Mouse (Mus musculus): ENCODE data around the gene Zcwpw1.

Zcwpw1 gene

DNA sequence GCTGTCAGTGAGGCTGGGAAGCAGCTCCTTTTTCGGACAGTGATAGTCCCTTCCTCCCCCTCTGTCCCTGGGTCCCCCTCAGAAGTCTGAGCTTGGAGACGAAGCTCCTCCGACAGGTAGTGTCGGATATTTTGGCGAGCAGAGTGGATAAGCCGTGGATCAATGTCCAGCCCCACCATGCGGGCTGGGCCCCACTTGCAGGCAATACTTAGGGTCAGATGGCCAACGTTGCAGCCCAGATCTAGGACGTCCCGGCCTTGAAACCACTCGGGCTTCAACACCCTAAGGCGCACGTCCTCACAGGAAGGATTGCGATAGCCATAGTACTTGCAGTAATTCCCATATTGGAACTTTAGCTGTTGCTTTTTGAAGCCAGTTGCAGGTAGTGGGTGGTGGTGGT, 3.1 kb upstream of the Zcwpw1 start:
- DNase-seq (ENCODE audit: low read depth, low spot score), result no peak

DNA sequence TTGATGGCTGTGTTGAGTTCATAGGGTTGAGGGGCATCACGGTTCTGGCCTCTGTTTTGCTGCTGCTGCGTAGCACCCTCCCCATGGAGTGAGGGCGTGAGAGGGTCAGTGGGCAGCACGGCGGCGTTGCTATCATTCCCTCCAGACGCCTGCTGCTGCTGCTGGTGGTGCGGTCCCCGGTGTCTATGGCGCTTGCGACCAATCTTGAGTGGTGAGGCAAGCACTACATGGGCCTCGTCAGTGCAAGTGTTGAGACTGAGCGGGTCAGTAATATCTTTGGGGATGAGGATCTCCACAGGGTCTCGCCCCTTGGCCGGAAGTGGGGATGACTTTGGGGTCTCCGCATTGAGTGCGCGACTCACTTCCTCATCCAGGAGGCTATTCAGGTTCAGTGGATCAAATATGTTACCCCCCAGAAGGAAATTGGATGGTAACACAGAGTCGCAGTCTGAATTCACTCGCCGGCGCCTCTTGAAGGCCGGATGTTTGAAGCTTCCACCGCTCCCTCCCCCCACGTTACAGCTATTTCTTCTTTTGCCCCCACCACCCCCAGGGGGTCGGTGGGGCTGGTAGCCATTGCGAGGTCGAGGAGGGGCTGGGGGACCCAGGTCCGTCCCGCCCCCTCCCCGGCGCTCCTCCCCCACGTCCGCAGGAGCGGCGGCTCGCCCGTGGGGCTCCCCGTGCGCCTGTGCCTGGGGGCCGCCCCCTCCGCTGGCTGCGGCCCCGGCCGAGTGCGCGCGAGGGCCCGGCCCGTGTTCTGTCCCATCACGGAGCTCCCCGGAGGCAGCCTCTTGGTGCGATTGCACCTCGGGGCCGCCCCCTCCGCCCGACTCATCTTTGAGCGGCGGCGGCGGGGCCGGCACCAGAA, 2.2 kb upstream of the Zcwpw1 start:
- peak; percentile 52 for DNase-seq (ENCODE audit: low read depth, low spot score)

DNA sequence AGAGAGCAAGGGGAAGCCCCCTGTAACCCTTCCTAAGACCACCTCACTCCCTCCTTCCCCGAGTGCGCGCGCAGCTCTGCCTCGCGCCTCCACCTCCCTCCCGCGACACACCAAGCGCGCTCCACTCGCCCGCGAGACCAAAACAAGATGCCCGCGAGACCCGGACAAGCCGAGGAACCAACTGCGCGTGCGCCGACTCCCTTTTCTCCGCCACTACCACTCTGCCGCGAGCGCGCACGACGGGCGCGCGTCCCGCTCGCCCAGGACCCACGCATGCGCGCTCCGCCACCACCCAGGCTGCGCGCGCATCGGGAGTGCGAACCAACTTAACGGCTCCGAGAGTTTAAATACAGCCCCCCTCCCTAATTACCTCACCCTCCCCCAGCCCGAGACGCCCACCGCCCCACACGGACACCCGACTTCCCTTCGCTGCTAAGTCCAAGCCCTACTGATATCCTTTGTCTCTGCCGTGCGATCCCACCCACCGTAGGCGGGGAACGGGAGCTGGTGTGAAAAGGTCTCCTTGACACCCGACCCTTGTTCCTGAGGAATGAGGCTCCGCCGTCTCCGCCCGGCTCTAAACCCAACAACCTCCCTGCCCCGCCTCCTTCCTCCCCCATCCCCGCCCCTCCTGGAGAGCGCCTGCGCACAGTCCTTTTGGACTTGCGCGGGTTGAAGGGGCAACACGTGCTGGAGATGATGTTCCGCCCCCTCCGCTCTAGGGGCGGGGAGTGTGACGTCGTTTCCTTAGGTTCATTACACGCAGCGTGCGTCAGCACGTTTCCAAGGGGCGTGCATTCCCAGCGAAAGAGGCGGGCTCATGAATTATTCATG, 1.3 kb upstream of the Zcwpw1 start:
- peak; percentile 100 for DNase-seq (ENCODE audit: low read depth, low spot score)

DNA sequence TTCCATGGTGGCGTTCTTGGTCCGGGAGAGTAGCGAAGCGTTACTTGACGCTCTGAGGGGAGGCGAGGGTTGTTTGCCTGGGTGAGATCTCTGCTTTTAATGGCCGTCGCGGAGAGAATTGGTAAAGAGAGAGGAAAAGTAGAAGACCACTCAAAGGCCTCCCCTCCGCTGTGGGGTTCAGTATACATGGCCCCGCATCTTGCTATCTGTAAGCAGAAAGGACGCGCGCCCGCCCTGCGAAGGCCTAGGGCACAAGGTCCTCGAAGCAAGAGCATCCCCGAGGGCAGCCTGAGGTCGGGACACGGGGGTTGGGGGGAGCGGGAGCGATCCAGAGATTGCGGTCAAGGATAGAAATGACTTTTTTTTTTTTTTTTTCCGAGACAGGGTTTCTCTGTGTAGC, 573 bp downstream of the Zcwpw1 start:
- peak; percentile 38 for DNase-seq (ENCODE audit: low read depth, low spot score)

DNA sequence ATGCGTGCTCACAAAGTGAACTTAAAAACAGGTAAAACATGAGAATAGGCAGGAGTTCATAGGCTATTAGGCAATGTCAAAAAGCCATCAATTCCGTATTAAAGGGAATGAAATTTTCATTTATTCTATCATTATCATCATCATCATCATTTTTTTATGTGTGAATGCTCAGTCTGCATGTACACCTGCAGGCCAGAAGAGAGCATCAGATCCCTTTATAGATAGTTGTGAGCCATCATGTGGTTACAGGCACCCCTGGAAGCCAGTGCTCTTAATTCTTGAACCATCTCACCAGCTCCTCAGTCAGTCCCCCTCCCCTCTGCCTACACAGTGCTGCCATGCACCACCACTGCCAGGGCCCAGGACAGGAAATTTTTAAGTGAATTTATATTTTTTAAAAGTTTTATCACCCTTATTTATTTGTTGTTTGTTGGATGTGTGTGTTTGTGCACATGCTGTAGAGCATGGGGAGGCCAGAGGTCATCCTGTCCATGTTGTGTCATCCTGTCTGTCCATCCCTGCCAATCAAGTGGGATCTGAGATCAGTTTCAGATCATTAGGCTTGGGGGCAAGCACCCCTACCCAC, 1.4 kb downstream of the Zcwpw1 start:
- no peak for DNase-seq (ENCODE audit: low read depth, low spot score)

DNA sequence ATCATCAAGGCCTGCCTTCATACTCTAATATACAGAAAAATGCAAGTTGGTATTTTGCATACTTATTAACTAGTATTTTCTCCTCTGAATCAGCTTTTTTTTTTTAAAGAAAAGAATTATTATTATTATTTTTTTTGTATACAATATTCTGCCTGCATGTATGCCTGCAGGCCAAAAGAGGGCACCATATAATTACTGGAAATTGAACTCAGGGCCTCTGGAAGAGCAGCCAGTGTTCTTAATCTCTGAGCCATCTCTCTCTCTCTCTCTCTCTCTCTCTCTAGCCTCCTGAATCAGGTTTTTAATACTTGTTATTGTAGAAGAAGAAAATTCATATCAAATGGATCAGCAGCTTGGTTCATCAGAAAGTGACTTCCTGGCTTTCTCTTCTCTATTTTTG, 4.0 kb downstream of the Zcwpw1 start:
- DNase-seq (ENCODE audit: low read depth, low spot score), result no peak

DNA sequence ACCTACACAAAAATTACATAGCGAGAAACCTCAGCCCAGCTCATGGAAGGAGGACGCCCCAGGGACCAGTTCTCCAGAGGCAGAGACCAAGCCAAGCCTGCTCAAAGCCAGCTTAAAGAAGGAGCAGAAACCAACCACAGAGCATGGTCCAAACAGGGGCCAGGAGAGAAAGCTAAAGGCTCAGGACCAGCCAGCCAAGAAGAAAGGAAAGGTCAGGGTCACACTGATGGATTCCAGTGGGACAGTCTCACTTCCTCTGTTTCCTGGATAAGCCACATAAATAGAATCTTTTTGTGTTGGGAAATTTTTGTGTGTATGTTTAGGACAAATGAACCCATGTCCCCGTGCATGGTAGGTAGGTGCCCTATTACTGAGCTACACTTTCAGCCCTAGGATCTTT, 9.0 kb downstream of the Zcwpw1 start:
- DNase-seq (ENCODE audit: low read depth, low spot score), result no peak

DNA sequence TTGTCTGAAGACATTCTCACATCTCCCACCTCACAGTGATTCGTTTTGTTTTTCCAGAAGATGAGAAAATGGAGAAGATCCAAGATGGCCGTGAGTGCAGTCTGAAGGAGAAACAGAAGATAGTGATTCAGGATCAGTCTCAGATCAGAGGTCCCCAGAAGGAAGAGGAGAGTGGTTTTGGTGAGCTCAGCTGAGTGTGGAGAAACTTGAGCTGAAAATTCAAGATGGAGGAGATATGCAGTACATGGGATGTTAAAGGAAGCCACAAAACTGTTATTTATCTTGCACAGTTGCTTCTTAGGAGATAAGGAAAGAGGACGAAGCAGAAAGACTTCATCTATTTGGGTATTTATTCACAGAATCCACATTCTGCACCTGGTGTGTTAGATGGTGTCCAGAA, 13.3 kb downstream of the Zcwpw1 start:
- DNase-seq (ENCODE audit: low read depth, low spot score), result no peak

DNA sequence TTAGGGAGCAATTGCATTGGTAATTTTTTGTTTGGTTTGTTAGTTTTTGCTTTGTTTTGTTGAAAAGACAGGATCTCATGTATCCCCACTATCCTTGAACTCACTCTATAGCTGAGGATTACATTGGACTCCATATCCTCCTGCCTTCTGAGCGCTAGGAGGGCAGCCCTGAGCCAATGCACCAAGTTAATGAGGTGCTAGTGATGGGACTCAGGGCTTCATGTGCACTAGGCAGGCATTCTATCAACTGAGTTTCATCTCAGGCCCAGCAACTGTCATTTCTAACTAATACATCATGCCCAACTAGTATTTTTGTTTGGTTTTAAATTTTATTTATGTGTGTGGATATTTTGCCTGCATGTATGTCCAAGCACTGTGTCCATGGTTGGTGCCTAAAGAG, 18.6 kb downstream of the Zcwpw1 start:
- DNase-seq (ENCODE audit: low read depth, low spot score), result no peak

DNA sequence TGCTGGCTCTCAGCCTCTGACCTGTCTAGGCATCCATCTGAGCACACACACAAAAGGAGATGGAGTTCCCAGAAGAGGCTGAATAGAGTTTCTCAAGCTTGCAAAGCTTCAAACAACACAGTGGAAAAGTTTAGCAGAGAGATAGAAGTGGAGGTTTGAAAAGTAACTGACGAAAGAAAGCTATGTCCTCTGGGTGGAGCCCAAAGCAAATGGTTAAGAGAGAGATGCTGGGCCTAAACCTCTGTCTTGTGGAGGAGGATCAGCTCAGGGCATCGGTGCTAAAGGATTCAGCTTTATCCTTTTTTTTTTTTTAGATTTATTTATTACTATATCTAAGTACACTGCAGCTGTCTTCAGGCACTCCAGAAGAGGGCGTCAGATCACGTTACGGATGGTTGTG, 20.7 kb downstream of the Zcwpw1 start:
- DNase-seq (ENCODE audit: low read depth, low spot score), result no peak

DNA sequence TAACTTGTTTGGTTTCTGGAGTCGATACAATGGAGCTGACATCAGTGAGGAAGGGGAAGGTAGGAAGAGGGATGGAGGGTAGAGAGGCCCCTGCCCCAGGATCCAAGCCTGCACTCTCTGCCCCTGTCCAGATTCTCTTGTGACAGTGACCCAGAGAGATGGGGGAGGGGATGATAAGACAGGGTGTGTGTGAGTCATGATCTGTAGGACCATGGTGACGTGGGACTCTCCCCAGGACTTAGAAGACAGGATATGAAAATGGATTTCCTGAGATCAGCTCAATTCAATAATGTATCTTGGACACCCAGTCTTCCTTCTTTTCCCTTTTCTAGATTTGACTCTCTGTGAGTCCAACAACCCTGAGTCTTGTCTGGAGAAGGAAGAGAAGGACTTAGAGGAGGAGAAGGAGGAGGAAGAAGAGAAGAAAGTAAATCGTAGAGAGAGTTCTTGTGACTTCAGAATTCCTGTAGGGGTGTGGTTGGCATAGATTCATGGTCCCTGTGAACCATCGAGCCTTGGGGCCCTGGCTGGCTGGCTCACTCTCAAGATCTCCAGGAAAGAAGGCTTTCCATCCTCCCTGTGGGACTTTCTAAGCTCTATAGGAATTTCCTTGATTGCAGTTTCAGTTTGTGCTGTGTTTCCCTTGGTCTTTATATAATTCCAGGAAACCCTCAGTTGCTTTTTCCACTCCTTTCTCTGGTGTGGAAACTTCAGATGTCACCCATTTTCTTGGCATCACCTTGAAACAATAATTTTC, 30.0 kb downstream of the Zcwpw1 start:
- DNase-seq (ENCODE audit: low read depth, low spot score), result no peak

DNA sequence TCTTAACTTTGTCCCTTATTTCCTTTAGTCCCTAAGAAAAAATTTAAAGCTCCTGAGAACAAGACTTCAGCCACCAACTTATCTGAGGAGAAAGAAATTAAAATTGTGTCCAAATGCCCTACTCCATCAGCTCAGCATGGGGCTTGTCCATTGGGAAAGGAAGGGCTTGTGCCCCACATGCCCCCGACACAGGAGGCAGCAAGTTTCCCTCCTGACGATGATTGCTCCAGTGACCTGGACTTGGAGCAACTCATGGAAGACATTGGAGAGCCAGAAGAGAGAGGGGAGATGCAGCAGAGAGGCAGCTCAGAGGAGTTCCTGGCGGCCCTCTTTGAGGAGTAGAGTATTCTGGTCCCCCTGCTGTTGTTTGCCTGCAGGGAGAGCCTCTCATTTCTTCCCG, 34.5 kb downstream of the Zcwpw1 start:
- DNase-seq (ENCODE audit: low read depth, low spot score), result no peak

DNA sequence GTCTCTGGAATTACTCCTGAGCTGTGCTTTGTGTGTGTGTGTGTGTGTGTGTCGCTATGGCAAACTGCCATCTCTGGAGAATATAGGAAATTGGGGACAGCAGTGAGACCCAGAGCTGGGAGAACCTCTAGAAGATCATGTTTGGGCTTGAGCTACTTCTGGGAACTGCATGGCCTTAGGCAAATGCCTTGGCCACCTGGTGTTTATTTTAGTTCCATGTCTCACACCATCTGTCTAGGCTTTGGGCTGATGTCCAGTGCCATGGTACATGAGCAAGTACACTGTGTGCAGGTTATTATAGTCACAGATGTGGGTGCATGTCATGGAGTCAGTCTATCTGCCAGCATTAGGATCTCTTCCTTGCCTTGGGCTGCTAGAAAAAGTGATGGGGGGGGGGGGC, 35.0 kb downstream of the Zcwpw1 start:
- no peak for DNase-seq (ENCODE audit: low read depth, low spot score)

DNA sequence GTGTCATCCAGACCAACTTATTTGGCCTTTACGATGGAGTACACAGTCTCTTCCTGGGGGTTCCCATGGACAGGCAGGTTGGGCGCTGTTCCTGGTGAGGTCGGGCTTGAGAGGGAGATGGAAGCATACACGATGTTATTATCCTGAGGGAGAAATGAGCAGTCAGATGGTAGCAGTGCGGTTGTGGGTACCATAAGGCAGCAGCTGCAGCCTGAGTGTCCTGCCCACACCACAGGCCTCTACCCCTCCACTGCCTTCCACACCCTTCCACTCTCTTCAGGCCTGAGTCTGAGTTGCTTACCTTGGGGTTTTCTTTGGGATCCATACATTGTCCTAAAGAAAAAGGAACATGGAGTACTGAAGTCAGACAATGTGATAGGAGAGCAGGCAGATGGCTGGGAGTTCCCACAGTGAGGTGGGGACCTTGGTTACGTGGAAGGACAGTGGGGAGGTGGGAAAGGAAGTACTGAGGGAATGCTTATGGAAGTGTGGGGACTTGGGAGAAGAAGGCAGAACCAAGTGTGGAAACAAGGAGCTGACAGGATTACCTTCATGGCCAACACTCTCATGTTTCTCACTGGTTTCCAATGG, 36.0 kb downstream of the Zcwpw1 start:
- DNase-seq (ENCODE audit: low read depth, low spot score), result no peak

DNA sequence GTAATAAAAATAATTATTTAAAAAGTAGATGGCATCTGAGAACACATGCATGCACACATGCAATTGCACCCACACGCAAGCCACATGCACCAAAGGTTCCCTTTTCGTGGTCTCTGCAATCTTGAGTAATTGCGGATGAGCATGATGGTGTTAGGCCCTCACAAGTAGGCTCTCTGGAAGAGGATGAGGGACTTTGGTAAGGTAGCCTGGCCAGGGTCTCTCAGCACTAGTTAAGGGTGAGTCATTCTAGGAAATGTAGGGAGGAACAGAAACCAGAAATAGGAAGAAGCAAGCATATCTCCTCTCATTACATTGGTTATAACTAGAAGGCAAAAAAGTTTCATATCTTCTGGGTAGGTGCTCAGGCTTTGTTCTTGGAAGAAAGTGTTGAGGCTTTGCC, 37.4 kb downstream of the Zcwpw1 start:
- no peak for DNase-seq (ENCODE audit: low read depth, low spot score)

DNA sequence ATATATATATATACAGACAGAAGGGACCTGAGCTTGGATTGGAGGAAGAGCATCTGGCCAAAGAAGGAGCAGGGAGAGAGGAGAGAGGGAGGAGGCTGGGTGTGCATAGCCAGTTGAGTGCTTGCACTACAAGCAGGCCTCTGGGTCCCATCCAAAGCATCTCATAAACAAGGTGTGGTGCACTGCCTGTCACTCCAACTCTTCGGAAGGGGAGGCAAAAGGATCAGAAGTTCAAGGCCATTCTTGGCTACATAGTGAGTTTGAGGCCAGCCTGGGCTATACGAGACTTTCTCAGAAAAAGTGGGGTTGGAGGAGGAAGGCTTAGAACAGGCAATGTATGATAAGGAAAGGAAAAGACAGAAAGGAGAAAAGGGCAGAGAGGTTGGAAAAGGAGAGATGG, 38.4 kb downstream of the Zcwpw1 start:
- DNase-seq (ENCODE audit: low read depth, low spot score), result no peak

DNA sequence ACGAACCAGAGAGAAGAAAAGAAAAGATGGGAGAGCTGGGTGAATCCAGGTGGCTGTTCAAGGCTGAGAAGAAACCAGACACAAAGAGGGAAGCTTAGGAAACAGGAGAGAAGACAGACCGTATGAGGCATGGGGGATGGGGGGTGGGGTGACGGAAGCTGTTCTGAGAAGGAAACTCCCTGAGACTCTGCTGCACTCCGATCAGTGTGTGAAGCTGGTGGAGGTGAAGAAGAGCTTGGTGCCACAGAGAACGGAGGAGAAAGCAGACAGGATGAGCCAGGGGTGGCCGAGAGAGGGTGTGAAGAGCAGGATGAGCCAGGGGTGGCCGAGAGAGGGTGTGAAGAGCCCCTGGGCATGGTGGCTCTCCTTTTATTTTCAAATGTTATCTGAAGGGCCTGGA, 38.8 kb downstream of the Zcwpw1 start:
- no peak for DNase-seq (ENCODE audit: low read depth, low spot score)

DNA sequence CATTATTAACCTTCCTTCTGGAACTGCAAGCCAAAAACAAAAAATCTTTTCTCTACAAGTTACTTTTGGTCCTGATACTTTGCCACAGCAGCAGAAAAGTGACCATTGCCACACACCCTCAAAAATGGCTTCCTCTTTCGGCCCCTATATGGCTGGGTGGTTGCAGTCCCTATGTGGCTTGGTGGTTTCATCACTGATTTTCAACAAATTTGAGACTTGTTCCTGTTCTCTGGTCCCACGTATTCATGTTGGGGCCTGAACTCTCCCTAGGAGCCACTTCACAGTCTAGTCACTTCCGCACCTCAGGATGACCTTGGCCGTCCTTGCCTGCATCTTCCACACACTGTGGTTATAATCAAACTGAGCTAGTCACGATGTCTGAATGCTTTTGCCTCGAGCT, 41.1 kb downstream of the Zcwpw1 start:
- no peak for DNase-seq (ENCODE audit: low read depth, low spot score)

DNA sequence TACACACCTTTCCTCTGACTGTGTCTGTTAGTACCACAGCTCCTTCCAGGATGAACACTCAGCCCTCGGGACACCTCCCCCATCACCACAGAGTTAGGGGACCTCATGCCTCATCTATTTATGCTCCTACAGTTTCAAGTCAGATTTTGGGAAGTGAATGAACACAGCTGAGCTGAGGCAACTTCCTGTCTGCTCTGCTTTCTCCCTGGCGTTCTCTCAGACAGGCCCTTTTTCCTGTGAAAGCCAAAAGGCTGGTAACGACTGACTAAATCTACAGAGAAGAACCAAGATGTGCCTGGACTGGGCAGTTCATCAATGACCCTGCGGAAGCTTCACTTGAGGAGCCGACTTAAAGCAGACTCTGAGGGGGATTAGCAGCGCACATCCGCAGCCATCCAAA, 42.6 kb downstream of the Zcwpw1 start:
- DNase-seq (ENCODE audit: low read depth, low spot score), result no peak

DNA sequence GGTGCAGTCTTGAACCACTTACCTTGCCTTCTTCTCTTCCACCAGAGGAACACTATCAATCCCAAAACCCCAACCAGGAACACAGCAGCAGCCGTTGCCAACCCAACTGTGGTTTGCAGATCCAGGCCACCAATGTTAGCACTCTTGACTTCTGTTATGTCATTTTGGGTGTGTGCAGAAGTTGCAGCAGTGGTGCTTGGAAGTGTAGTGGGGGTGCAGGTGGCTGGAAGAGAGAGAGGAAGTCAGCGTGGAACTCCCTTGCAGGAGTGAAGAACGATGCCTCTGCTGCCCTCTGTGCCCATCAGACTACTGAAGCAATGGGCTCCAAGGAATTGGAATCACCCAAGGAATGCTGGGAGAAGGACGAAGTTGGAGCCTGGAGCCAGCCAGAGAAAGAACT, 43.5 kb downstream of the Zcwpw1 start:
- DNase-seq (ENCODE audit: low read depth, low spot score), result no peak

DNA sequence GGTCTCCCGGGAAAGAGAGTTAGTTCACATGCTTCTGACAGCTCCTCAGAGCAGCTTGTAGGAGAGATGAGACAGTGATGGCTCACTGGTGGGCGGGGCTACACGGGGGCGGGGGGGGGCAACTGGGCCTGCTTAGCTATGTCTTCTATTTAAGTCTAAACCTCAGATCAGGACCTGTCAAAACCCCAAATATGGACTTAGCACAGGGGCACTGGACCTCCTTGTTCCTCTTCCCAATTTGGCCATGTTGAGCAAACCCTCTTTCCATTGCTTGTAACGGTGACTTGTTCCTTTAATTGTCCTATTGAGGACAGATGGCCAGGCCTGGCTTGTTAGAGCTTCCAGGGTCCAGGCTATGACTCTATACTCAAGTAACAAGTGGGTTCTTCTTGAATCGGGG, 43.9 kb downstream of the Zcwpw1 start:
- DNase-seq (ENCODE audit: low read depth, low spot score), result no peak

DNA sequence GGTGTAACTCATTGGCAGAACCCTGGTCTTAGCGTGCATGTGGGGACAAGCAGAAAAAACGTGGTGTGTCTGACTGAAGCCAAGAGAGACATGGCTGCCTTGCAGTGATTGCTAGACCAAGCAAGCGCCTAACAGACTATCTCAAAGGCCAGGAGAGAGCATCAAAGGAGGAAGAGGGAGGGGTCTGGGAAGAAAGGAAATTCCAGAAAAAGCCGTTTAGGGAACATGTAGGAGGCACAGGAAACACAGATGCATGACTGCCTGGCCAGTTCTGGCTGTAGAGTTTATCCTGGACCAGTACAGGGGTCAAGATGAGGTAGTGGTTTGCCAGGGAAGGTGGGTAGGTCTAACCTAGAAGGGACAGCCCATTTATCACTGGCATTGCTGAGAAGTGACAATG, 45.9 kb downstream of the Zcwpw1 start:
- no peak for DNase-seq (ENCODE audit: low read depth, low spot score)
